Mouse (Mus musculus) liver, embryonic 11.5 days (tissue): Measurements from ENCODE around the gene Atg4a. TPM values are rescaled to one million over a fixed set of nuclear protein-coding genes. Genes with fewer than 3 reads are reported as not detected.
A peak's percentile ranks its signal among the peaks of the same experiment; 100 is the strongest.

Source experiments
- ATAC-seq: fragments of 200-750 bp; cut with Nextera tagmentation; replicated peaks from 2 replicates; pipeline ENCODE4 v1.8.0; 2017; ENCODE audit warnings: moderate number of reproducible peaks, mild to moderate bottlenecking, moderate TSS enrichment, moderate library complexity; ENCODE audit not compliant: low FRiP score
- DNase-seq: peaks from one replicate; pipeline ENCODE4 v3.0.0-alpha.2; 2017; ENCODE audit warnings: low spot score
- H3K27ac ChIP-seq: fragments of 300-500 bp; sonication (generic); 2 replicates; pipeline ENCODE4 v1.5.1; 2014; ENCODE audit warnings: mild to moderate bottlenecking, low read depth, low read length, control low read depth
- H3K27me3 ChIP-seq: fragments of 300-500 bp; sonication (generic); replicated peaks from 2 replicates; pipeline ENCODE4 v1.6.1; 2014; ENCODE audit warnings: low read length, mixed read lengths; ENCODE audit not compliant: control insufficient read depth, insufficient read depth
- H3K36me3 ChIP-seq: fragments of 300-500 bp; sonication (generic); 2 replicates; pipeline ENCODE4 v1.6.1; 2014; ENCODE audit warnings: mild to moderate bottlenecking, low read length, moderate library complexity, mixed read lengths; ENCODE audit not compliant: control insufficient read depth, insufficient read depth
- H3K4me1 ChIP-seq: fragments of 300-500 bp; sonication (generic); replicated peaks from 2 replicates; pipeline ENCODE4 v1.6.1; 2014; ENCODE audit warnings: low read length, mixed read lengths; ENCODE audit not compliant: control insufficient read depth, insufficient read depth
- H3K4me2 ChIP-seq: fragments of 300-500 bp; sonication (generic); 2 replicates; pipeline ENCODE4 v1.6.1; 2014; ENCODE audit warnings: mild to moderate bottlenecking, control low read depth, moderate library complexity
- H3K4me3 ChIP-seq: fragments of 300-500 bp; sonication (generic); 2 replicates; pipeline ENCODE4 v1.5.1; 2014; ENCODE audit warnings: low read depth, low read length, control low read depth
- H3K9ac ChIP-seq: fragments of 300-500 bp; sonication (generic); 2 replicates; pipeline ENCODE4 v1.6.1; 2014; ENCODE audit warnings: low read depth, low read length, control low read depth
- H3K9me3 ChIP-seq: fragments of 300-500 bp; sonication (generic); 2 replicates; pipeline ENCODE4 v1.6.1; 2016; ENCODE audit warnings: low read length, inconsistent platforms, mixed read lengths; ENCODE audit not compliant: control insufficient read depth
- WGBS: fragments of 180-500 bp; shearing (Covaris S2); extraction: QIAGEN DNeasy Blood & Tissue Kit; methylation state at CpG from one replicate; pipeline ENCODE4 v1.1.7; 2014; 5-methylcytosine and 5-hydroxymethylcytosine counted together
- polyA plus RNA-seq: library from polyadenylated mRNA; unstranded; fragments of >200 nt; fragmentation: Nextera tagmentation; extraction: Ambion mirVana; gene quantifications from 2 replicates; pipeline ENCODE4 v1.2.1, GENCODE M21; 2014

The Atg4a gene
- polyA plus RNA-seq, 1 experiment from 2014 or later = 19.6 TPM

DNA sequence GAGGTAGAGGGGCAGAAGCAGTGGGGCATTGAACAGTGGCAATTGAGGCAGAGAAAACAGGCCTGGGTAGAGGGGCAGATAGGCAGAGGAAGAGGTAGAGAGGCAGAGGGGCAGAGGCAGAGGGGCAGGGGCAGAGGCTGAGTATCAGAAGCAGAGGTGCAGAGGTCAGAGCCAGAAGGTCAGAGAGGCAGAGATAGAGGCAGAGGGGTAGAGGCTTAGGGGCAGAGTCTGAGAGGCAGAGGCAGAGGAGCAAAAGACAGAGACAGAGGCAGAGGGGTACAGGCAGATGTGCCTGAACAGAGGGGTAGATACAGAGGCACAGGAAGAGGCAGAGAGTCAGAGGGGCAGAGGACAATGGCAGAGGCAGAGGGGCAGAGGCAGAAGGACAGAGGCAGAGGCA is 193.6 kb downstream of the Atg4a start:
- H3K9me3 ChIP-seq = no peaks in the 10 kb centered on the region
- H3K4me2 ChIP-seq = no peak overlapping the region
- H3K4me1 ChIP-seq = no peaks in the 10 kb centered on the region
- DNase-seq = no peak
- peaks cover 10% of the 10 kb centered on the region for H3K27me3 ChIP-seq
- ATAC-seq = peak; percentile 53
- H3K9ac ChIP-seq = no peak overlapping the region
- H3K4me3 ChIP-seq = no peak overlapping the region
- H3K27ac ChIP-seq = no peak overlapping the region
- H3K36me3 ChIP-seq = no peaks in the 10 kb centered on the region

DNA sequence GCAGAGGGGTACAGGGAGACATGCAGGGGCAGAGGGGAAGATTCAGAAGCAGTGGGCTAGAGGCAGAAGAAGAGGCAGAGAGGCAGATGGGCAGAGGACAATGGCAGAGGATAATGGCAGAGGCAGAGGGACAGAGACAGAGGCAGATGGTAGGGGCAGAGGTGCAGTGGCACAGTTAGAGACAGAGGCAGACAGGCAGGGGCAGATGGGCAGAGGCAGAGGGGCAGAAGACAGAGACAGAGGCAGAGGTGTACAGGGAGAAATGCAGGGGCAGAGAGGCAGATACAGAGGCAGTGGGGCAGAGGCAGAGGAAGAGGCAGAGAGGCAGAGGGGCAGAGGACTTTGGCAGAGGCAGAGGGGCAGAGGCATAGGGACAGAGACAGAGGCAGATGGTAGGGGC is 194.5 kb downstream of the Atg4a start:
- no peaks in the 10 kb centered on the region for H3K9me3 ChIP-seq
- H3K27ac ChIP-seq = no peak overlapping the region
- no peak overlapping the region for H3K4me2 ChIP-seq
- H3K4me3 ChIP-seq = no peak overlapping the region
- ATAC-seq (no peak), DNase-seq (no peak)
- no peaks in the 10 kb centered on the region for H3K36me3 ChIP-seq
- H3K27me3 ChIP-seq = peaks cover 10% of the 10 kb centered on the region
- H3K9ac ChIP-seq = no peak overlapping the region
- H3K4me1 ChIP-seq = no peaks in the 10 kb centered on the region

DNA sequence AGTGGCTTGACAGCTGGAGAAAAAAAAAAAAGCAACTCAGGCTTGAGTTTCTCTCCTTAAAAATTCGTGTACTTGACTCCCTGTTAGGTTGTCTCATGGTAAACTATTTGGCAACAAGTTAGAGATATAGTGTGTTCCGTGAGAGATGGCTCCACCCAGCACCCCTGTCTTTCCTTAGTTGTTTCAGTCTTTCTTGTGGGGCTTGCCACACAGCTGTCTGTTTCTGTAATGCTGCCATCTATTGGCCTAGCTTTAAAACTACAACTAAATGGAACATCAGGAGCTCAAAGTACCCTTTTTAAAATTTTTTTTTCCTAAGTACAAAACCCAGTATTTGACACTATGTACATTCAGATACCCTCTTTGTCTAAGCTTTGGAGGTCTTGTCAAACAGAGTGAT is 200.0 kb downstream of the Atg4a start:
- 15% methylated on average over 2 of the region's 2 CpGs for WGBS
- DNase-seq = no peak

DNA sequence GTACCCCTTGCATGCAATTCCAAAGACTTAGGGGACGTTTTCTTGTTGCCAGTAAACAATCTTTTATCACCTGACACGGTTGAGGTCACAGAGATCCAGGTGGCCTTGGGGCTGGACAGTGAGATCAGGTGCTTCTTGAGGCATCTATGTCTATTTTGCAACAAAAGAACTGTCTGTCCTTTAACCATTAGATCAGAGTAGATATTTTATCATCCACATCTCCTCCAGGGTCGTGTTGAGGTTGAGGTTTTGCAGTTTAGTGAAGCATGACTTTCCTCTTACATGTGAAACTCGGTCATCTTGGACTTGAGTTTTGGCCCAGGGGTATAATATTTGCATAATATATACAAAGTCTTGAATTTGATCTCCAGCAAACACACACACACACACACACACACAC is 200.9 kb downstream of the Atg4a start:
- H3K9ac ChIP-seq = no peak overlapping the region
- no peaks in the 10 kb centered on the region for H3K9me3 ChIP-seq
- DNase-seq (no peak), ATAC-seq (no peak)
- H3K4me2 ChIP-seq = no peak overlapping the region
- no peak overlapping the region for H3K27ac ChIP-seq
- H3K4me1 ChIP-seq = no peaks in the 10 kb centered on the region
- no peaks in the 10 kb centered on the region for H3K27me3 ChIP-seq
- 61% methylated on average over 4 of the region's 4 CpGs for WGBS
- H3K4me3 ChIP-seq = no peak overlapping the region
- H3K36me3 ChIP-seq = no peaks in the 10 kb centered on the region

More for the DNA sequence above, 200.0 kb downstream of the Atg4a start:
- Histone ChIP-seq H3K9ac (no peak overlapping the region), H3K27me3 (peaks cover 3% of the 10 kb centered on the region), H3K9me3 (no peaks in the 10 kb centered on the region), H3K27ac (no peak overlapping the region), H3K4me1 (no peaks in the 10 kb centered on the region), H3K4me2 (no peak overlapping the region), H3K36me3 (no peaks in the 10 kb centered on the region), H3K4me3 (no peak overlapping the region)
- ATAC-seq = no peak

DNA sequence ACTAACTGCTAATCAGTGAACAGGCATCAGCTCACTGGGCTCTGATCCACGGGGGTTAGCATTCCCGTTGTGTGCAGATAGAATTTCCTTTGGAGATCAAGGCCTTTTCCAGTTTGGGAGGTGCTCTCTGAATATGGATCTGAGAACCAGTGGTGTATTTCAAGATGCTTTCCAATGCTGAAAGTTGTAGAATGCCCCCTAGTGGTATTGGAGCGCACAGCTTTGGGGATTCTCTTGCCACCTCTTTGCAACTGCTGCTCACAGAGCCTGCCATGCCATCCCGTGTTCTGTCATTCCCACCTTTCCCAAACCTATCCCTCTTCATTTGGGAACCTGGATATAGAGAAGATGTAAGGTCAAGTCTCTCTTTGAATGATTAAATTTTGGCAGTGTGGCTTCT is 201.5 kb downstream of the Atg4a start:
- no peaks in the 10 kb centered on the region for H3K27me3 ChIP-seq
- H3K36me3 ChIP-seq = no peaks in the 10 kb centered on the region
- no peak overlapping the region for H3K4me2 ChIP-seq
- no peak overlapping the region for H3K9ac ChIP-seq
- no peak overlapping the region for H3K27ac ChIP-seq
- H3K4me1 ChIP-seq = no peaks in the 10 kb centered on the region
- H3K9me3 ChIP-seq = no peaks in the 10 kb centered on the region
- 40% methylated on average over 4 of the region's 4 CpGs for WGBS
- DNase-seq = no peak
- H3K4me3 ChIP-seq = no peak overlapping the region
- ATAC-seq = no peak

DNA sequence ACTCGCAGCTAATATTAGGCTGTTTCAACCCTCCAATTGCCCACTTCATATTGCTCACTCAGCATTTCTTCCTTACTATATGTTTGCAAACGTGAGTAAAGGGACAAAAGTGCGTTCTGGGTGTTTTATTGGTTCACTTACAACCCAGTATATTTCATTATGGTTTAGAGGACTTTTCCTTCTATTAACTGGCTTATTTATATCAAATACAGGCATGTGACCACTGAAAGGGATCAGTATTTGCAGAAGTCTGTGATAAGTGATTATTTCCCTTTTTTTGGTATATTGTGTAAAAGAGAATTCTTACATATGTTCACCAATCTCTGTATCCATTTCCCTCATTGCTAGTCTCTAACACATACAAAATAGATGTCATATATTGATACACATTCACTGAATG is 203.7 kb downstream of the Atg4a start:
- ATAC-seq = no peak
- H3K4me2 ChIP-seq = no peak overlapping the region
- no peaks in the 10 kb centered on the region for H3K27me3 ChIP-seq
- WGBS = 66% methylated on average over 3 of the region's 3 CpGs
- DNase-seq = no peak
- H3K9ac ChIP-seq = no peak overlapping the region
- no peaks in the 10 kb centered on the region for H3K4me1 ChIP-seq
- no peak overlapping the region for H3K27ac ChIP-seq
- no peaks in the 10 kb centered on the region for H3K9me3 ChIP-seq
- no peaks in the 10 kb centered on the region for H3K36me3 ChIP-seq
- no peak overlapping the region for H3K4me3 ChIP-seq

DNA sequence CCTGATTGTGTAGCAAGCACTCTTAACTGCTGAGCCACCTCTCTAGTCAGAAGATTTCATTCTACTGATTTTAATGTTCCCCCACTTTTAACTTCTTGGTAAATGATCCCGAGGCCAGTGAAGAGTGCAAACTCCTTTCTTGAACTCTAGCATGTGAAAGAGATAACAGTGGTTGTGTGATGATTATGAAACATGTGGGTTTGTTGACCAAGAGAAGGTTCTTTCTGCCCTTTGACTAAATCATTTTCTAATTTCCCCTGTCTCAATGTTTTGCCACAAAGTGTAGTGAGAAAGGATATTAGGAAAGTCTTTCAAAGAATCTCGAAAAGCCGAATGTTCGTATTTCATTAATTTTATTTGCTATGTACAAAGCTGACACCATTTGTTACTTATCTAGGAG is 208.4 kb downstream of the Atg4a start:
- no peaks in the 10 kb centered on the region for H3K4me1 ChIP-seq
- WGBS = 85% methylated on average over 4 of the region's 4 CpGs
- ATAC-seq = no peak

DNA sequence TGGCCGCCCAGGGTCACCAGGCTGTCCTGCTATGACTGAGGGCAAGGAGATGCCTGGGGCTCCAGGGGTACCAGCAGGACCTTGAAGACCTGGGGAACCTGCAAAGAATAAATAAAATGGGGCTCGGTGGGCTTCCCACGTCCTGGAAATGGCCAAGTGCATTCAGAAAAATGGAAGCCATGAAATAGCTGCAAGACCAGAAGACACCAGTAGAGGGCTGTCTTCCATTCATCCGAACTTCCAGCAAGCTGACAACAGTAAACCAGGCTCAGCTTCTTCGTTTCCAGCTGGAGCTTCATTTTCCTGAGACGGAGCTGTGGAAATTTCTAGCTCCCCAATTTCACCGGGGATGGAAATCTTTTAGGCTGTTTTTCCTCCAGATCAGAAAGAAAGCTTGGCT is 218.6 kb downstream of the Atg4a start:
- no peak overlapping the region for H3K4me2 ChIP-seq
- H3K27me3 ChIP-seq = peaks cover 5% of the 10 kb centered on the region
- H3K4me1 ChIP-seq = no peaks in the 10 kb centered on the region

More for the DNA sequence above, 208.4 kb downstream of the Atg4a start:
- Histone ChIP-seq H3K36me3 (no peaks in the 10 kb centered on the region), H3K9ac (no peak overlapping the region), H3K4me2 (no peak overlapping the region), H3K27me3 (peaks cover 18% of the 10 kb centered on the region), H3K9me3 (no peaks in the 10 kb centered on the region), H3K4me3 (no peak overlapping the region), H3K27ac (no peak overlapping the region)
- DNase-seq = no peak

DNA sequence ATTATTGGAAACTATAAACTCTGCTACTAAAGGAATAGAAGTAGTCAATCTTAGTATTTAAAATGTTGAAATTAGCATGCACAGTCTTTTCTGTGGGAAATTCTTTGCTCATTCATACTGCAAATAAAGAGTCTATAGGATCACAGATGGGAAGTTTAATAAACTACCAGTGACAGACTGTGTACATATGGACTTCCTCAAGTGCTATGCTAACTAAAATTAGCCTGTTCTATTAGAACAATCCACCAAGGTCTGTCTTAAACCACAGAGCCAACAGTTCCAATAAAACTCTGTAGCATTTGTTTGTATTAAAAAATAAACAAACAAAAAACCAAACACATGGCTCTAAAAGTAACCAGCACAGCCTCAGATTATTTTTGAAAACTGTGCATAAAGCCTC is 238.3 kb downstream of the Atg4a start:
- Histone ChIP-seq H3K4me3 (no peak overlapping the region), H3K9ac (no peak overlapping the region), H3K4me1 (no peaks in the 10 kb centered on the region), H3K27ac (no peak overlapping the region), H3K36me3 (no peaks in the 10 kb centered on the region), H3K27me3 (peaks cover 18% of the 10 kb centered on the region), H3K9me3 (no peaks in the 10 kb centered on the region), H3K4me2 (no peak overlapping the region)
- ATAC-seq (no peak), DNase-seq (no peak)

More for the DNA sequence above, 218.6 kb downstream of the Atg4a start:
- no peaks in the 10 kb centered on the region for H3K36me3 ChIP-seq
- no peaks in the 10 kb centered on the region for H3K9me3 ChIP-seq
- no peak overlapping the region for H3K9ac ChIP-seq
- no peak overlapping the region for H3K4me3 ChIP-seq
- WGBS = 44% methylated on average over 7 of the region's 7 CpGs
- DNase-seq (no peak), ATAC-seq (no peak)
- no peak overlapping the region for H3K27ac ChIP-seq
